Mouse (Mus musculus) lung, embryonic 16.5 days (tissue): Measurements from ENCODE around the gene Itgb1. TPM values are rescaled to one million over a fixed set of nuclear protein-coding genes. Genes with fewer than 3 reads are reported as not detected.

Experiments
- ATAC-seq: fragments of 200-750 bp; cut with Nextera tagmentation; 2 replicates; pipeline ENCODE4 v1.8.0; 2017; ENCODE audit warnings: low read depth, mild to moderate bottlenecking, moderate library complexity
- H3K27ac ChIP-seq: fragments of 300-500 bp; sonication (generic); 2 replicates; pipeline ENCODE4 v1.5.1; 2014; ENCODE audit warnings: mild to moderate bottlenecking, control low read depth, low read length
- H3K27me3 ChIP-seq: fragments of 300-500 bp; sonication (generic); 2 replicates; pipeline ENCODE4 v1.6.1; 2014; ENCODE audit warnings: low read depth, low read length, mixed read lengths; ENCODE audit not compliant: control insufficient read depth, insufficient read depth
- H3K36me3 ChIP-seq: fragments of 300-500 bp; sonication (generic); 2 replicates; pipeline ENCODE4 v1.6.1; 2014; ENCODE audit warnings: low read length; ENCODE audit not compliant: control insufficient read depth, insufficient read depth
- H3K4me1 ChIP-seq: fragments of 300-500 bp; sonication (generic); replicated peaks from 2 replicates; pipeline ENCODE4 v1.6.1; 2014; ENCODE audit warnings: low read length, mixed read lengths; ENCODE audit not compliant: control insufficient read depth, insufficient read depth
- H3K4me2 ChIP-seq: fragments of 300-500 bp; sonication (generic); 2 replicates; pipeline ENCODE4 v1.6.1; 2014; ENCODE audit warnings: low read depth, low read length, control low read depth
- H3K4me3 ChIP-seq: fragments of 300-500 bp; sonication (generic); 2 replicates; pipeline ENCODE4 v1.5.1; 2014; ENCODE audit warnings: mild to moderate bottlenecking, low read length, control low read depth
- H3K9ac ChIP-seq: fragments of 300-500 bp; sonication (generic); 2 replicates; pipeline ENCODE4 v1.6.1; 2014; ENCODE audit warnings: low read length, control low read depth
- H3K9me3 ChIP-seq: fragments of 300-500 bp; sonication (generic); 2 replicates; pipeline ENCODE4 v1.6.1; 2016; ENCODE audit warnings: low read length; ENCODE audit not compliant: control insufficient read depth
- WGBS: fragments of 180-500 bp; shearing (Covaris S2); extraction: QIAGEN DNeasy Blood & Tissue Kit; methylation state at CpG from one replicate; pipeline ENCODE4 v1.1.7; 2014; 5-methylcytosine and 5-hydroxymethylcytosine counted together
- polyA plus RNA-seq: library from polyadenylated mRNA; unstranded; fragments of >200 nt; fragmentation: Nextera tagmentation; extraction: Ambion mirVana; gene quantifications from 2 replicates; pipeline ENCODE4 v1.2.1, GENCODE M21; 2015

Itgb1 gene
- polyA plus RNA-seq, 1 experiment from 2014 or later = 384 TPM

- no peaks in the 10 kb centered on the region for H3K36me3 ChIP-seq
- ATAC-seq = peak; percentile 96
- peak overlapping the region; percentile 98 for H3K27ac ChIP-seq
- peak overlapping the region; percentile 37 for H3K4me3 ChIP-seq
- H3K4me2 ChIP-seq = peak overlapping the region; percentile 57
- no peaks in the 10 kb centered on the region for H3K9me3 ChIP-seq
- H3K27me3 ChIP-seq = no peaks in the 10 kb centered on the region
- H3K4me1 ChIP-seq = peaks cover 11% of the 10 kb centered on the region; the same call in 1 of the 2 replicates
- under 1% methylated on average over 16 of the region's 16 CpGs for WGBS
- H3K9ac ChIP-seq = peak overlapping the region; percentile 61
Measured at GRCm38 (mm10) chr8:128654365-128655099, 30.9 kb upstream of the Itgb1 start.

GRCm38 (mm10) chr8:128662144-128662543 is 23.3 kb upstream of the Itgb1 start:
- Histone ChIP-seq H3K9ac (no peak overlapping the region), H3K27ac (no peak overlapping the region), H3K4me3 (no peak overlapping the region), H3K4me1 (peaks cover 6% of the 10 kb centered on the region; the same call in 1 of the 2 replicates), H3K36me3 (no peaks in the 10 kb centered on the region), H3K9me3 (no peaks in the 10 kb centered on the region), H3K27me3 (no peaks in the 10 kb centered on the region), H3K4me2 (no peak overlapping the region)
- WGBS = 51% methylated on average over 3 of the region's 3 CpGs
- no peak for ATAC-seq

- WGBS = 61% methylated on average over 2 of the region's 2 CpGs
- no peak overlapping the region for H3K4me2 ChIP-seq
- H3K9ac ChIP-seq = no peak overlapping the region
- ATAC-seq = no peak
- no peaks in the 10 kb centered on the region for H3K9me3 ChIP-seq
- peak overlapping the region; percentile 61 for H3K27ac ChIP-seq
- no peak overlapping the region for H3K4me3 ChIP-seq
- H3K27me3 ChIP-seq = no peaks in the 10 kb centered on the region
- H3K4me1 ChIP-seq = peaks cover 6% of the 10 kb centered on the region; the same call in 1 of the 2 replicates
- no peaks in the 10 kb centered on the region for H3K36me3 ChIP-seq
Measured at GRCm38 (mm10) chr8:128662696-128663095, 22.8 kb upstream of the Itgb1 start.

GRCm38 (mm10) chr8:128663106-128663505 is 22.3 kb upstream of the Itgb1 start:
- peak; percentile 81 for ATAC-seq
- no peaks in the 10 kb centered on the region for H3K27me3 ChIP-seq
- WGBS = 20% methylated on average over 2 of the region's 2 CpGs
- H3K4me1 ChIP-seq = peaks cover 6% of the 10 kb centered on the region; the same call in 1 of the 2 replicates
- H3K27ac ChIP-seq = peak overlapping the region; percentile 61
- no peak overlapping the region for H3K4me2 ChIP-seq
- no peak overlapping the region for H3K9ac ChIP-seq
- H3K4me3 ChIP-seq = no peak overlapping the region
- no peaks in the 10 kb centered on the region for H3K36me3 ChIP-seq
- no peaks in the 10 kb centered on the region for H3K9me3 ChIP-seq

- H3K4me1 ChIP-seq = peaks cover 6% of the 10 kb centered on the region; the same call in 1 of the 2 replicates
- no peaks in the 10 kb centered on the region for H3K9me3 ChIP-seq
- H3K36me3 ChIP-seq = no peaks in the 10 kb centered on the region
- H3K27me3 ChIP-seq = no peaks in the 10 kb centered on the region
- H3K9ac ChIP-seq = no peak overlapping the region
- no peak for ATAC-seq
- WGBS = 78% methylated on average over 4 of the region's 4 CpGs
- no peak overlapping the region for H3K4me2 ChIP-seq
- H3K4me3 ChIP-seq = no peak overlapping the region
- H3K27ac ChIP-seq = no peak overlapping the region
Measured at GRCm38 (mm10) chr8:128666576-128667263, 18.7 kb upstream of the Itgb1 start.

GRCm38 (mm10) chr8:128671813-128672212 is 13.6 kb upstream of the Itgb1 start:
- ATAC-seq = no peak
- Histone ChIP-seq H3K4me2 (no peak overlapping the region), H3K9me3 (no peaks in the 10 kb centered on the region), H3K27me3 (no peaks in the 10 kb centered on the region), H3K4me1 (no peaks in the 10 kb centered on the region), H3K4me3 (no peak overlapping the region), H3K27ac (no peak overlapping the region), H3K9ac (no peak overlapping the region), H3K36me3 (no peaks in the 10 kb centered on the region)
- WGBS = 86% methylated on average over 1 of the region's 1 CpGs

GRCm38 (mm10) chr8:128672441-128672840 is 13.0 kb upstream of the Itgb1 start:
- H3K27ac ChIP-seq = no peak overlapping the region
- 67% methylated on average over 2 of the region's 2 CpGs for WGBS
- no peak overlapping the region for H3K9ac ChIP-seq
- H3K9me3 ChIP-seq = no peaks in the 10 kb centered on the region
- no peak for ATAC-seq
- no peaks in the 10 kb centered on the region for H3K4me1 ChIP-seq
- H3K36me3 ChIP-seq = no peaks in the 10 kb centered on the region
- no peak overlapping the region for H3K4me2 ChIP-seq
- H3K27me3 ChIP-seq = no peaks in the 10 kb centered on the region
- no peak overlapping the region for H3K4me3 ChIP-seq

- ATAC-seq = no peak
- no peak overlapping the region for H3K27ac ChIP-seq
- no peak overlapping the region for H3K4me2 ChIP-seq
- no peaks in the 10 kb centered on the region for H3K27me3 ChIP-seq
- H3K36me3 ChIP-seq = no peaks in the 10 kb centered on the region
- WGBS = 68% methylated on average over 1 of the region's 1 CpGs
- no peaks in the 10 kb centered on the region for H3K9me3 ChIP-seq
- H3K4me3 ChIP-seq = no peak overlapping the region
- H3K4me1 ChIP-seq = no peaks in the 10 kb centered on the region
- H3K9ac ChIP-seq = no peak overlapping the region
Measured at GRCm38 (mm10) chr8:128672950-128673349, 12.5 kb upstream of the Itgb1 start.

- Histone ChIP-seq H3K9ac (no peak overlapping the region), H3K27ac (no peak overlapping the region), H3K36me3 (no peaks in the 10 kb centered on the region), H3K9me3 (no peaks in the 10 kb centered on the region), H3K27me3 (no peaks in the 10 kb centered on the region), H3K4me1 (peaks cover 6% of the 10 kb centered on the region), H3K4me3 (no peak overlapping the region), H3K4me2 (no peak overlapping the region)
- 75% methylated on average over 3 of the region's 3 CpGs for WGBS
- ATAC-seq = no peak
Measured at GRCm38 (mm10) chr8:128675848-128676629, 9.4 kb upstream of the Itgb1 start.
